Mouse (Mus musculus): ENCODE measurements around the gene Ttc32.

DNA sequence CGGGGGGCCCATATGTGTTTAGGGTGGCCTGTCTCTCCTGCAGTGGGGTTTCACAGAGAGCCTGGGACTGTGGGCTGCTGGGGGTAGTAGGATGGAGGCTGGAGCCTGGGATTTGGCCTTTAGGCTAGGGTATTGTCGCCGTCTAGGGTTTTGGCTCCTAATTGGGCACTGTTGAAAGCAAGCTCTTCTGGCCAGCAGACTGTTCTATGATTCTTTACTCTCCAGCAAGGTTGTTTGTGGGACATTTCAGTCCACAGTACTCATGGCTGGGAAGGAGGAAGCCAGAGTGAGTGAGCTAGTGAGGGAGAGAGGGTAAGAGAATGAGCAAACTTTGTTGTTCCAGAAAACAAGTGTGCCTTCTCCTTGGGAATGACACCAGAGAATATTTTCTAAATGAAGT, 29.7 kb downstream of the Ttc32 start:
- no peak for TF ChIP-seq CTCF (IDR thresholded peaks at IDR 0.05; ENCODE audit: insufficient read depth, low read length)
- no peak for TF ChIP-seq POLR2A (IDR thresholded peaks at IDR 0.05; ENCODE audit: borderline replicate concordance, extremely low read depth, low read depth, low read length)
